Mouse (Mus musculus) forebrain, embryonic 12.5 days (tissue): Measurements from ENCODE around the gene Etv5. TPM values are rescaled to one million over a fixed set of nuclear protein-coding genes. Genes with fewer than 3 reads are reported as not detected.
"Not testable (repeated sequence)": the region's sequence is repeated elsewhere in the genome, so short reads cannot be mapped to it uniquely, and the experiment has no call there.

Experiments used
- ATAC-seq: fragments of 200-750 bp; cut with Nextera tagmentation; 2 replicates; pipeline ENCODE4 v1.8.0; 2017; ENCODE audit warnings: moderate TSS enrichment; ENCODE audit not compliant: low FRiP score
- H3K27ac ChIP-seq: fragments of 300-500 bp; sonication (generic); 2 replicates; pipeline ENCODE4 v1.5.1; 2016; ENCODE audit warnings: mild to moderate bottlenecking
- H3K27me3 ChIP-seq: fragments of 300-500 bp; sonication (generic); 2 replicates; pipeline ENCODE4 v1.6.1; 2016; ENCODE audit warnings: mild to moderate bottlenecking
- H3K36me3 ChIP-seq: fragments of 300-500 bp; sonication (generic); replicated peaks from 2 replicates; pipeline ENCODE4 v1.6.1; 2016; ENCODE audit warnings: mild to moderate bottlenecking
- H3K4me1 ChIP-seq: fragments of 300-500 bp; sonication (generic); 2 replicates; pipeline ENCODE4 v1.6.1; 2016
- H3K4me2 ChIP-seq: fragments of 300-500 bp; sonication (generic); 2 replicates; pipeline ENCODE4 v1.6.1; 2016; ENCODE audit warnings: mild to moderate bottlenecking, moderate library complexity
- H3K4me3 ChIP-seq: fragments of 300-500 bp; sonication (generic); replicated peaks from 2 replicates; pipeline ENCODE4 v1.5.1; 2016; ENCODE audit warnings: mild to moderate bottlenecking
- H3K9ac ChIP-seq: fragments of 300-500 bp; sonication (generic); 2 replicates; pipeline ENCODE4 v1.6.1; 2016; ENCODE audit warnings: mild to moderate bottlenecking
- H3K9me3 ChIP-seq: fragments of 300-500 bp; sonication (generic); 2 replicates; pipeline ENCODE4 v1.6.1; 2016
- WGBS: fragments of 180-500 bp; shearing (Covaris S2); methylation state at CpG from one replicate; pipeline ENCODE4 v1.1.7; 2016; 5-methylcytosine and 5-hydroxymethylcytosine counted together
- polyA plus RNA-seq: library from polyadenylated mRNA; unstranded; fragments of >200 nt; fragmentation: Nextera tagmentation; extraction: Ambion mirVana; gene quantifications from 2 replicates; pipeline ENCODE4 v1.2.1, GENCODE M21; 2016

The Etv5 gene
- polyA plus RNA-seq, 1 experiment from 2014 or later, result 17.9 TPM

DNA sequence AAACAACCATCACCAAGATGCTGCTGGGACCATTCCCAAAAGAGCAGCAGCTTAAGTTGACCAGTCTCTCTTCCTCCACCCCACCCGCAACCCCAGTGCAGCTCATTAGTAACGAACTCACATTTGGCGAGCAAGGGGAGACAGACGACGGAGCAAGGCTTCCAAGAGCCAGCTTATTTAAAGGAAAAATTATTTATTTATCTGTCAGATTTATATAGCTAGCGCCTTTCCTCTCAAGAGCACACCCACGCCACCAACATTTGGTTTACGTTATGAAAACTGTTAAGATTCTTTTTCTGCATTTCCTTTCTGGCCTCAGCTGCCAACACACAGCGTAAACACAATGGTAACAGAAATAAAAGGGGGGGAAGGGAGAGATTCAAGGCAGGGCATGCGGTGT is 34.0 kb downstream of the Etv5 start:
- 84% methylated on average over 10 of the region's 10 CpGs for WGBS

DNA sequence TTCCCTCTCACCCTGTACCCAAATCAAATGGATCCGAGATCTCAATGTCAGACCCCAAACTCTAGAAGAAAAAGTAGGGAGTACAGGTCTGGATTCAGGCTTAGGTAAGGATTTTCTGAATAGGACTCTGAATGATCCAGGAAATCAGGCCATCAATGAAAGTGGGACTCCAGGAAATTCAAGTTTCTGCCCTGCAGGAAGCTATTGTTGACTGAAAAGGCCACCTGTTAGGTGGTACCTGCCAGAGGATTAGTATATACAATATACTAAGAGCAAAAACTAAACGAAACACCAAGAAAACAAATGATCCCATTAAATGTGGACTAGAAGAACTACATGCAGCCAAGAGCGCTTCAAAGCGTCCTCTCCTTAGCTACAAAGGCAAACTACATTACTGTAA is 35.8 kb downstream of the Etv5 start:
- Histone ChIP-seq H3K27ac (no peak overlapping the region), H3K4me3 (no peak overlapping the region), H3K27me3 (no peaks in the 10 kb centered on the region), H3K4me1 (no peaks in the 10 kb centered on the region), H3K4me2 (no peak overlapping the region), H3K9me3 (no peaks in the 10 kb centered on the region), H3K9ac (no peak overlapping the region), H3K36me3 (no peaks in the 10 kb centered on the region)
- ATAC-seq, result no peak
- WGBS, result 90% methylated on average over 4 of the region's 4 CpGs

More for the DNA sequence above, 34.0 kb downstream of the Etv5 start:
- Histone ChIP-seq H3K36me3 (no peaks in the 10 kb centered on the region), H3K27ac (no peak overlapping the region), H3K4me3 (no peak overlapping the region), H3K9me3 (no peaks in the 10 kb centered on the region), H3K9ac (no peak overlapping the region), H3K27me3 (no peaks in the 10 kb centered on the region), H3K4me2 (no peak overlapping the region), H3K4me1 (no peaks in the 10 kb centered on the region)
- ATAC-seq, result no peak

DNA sequence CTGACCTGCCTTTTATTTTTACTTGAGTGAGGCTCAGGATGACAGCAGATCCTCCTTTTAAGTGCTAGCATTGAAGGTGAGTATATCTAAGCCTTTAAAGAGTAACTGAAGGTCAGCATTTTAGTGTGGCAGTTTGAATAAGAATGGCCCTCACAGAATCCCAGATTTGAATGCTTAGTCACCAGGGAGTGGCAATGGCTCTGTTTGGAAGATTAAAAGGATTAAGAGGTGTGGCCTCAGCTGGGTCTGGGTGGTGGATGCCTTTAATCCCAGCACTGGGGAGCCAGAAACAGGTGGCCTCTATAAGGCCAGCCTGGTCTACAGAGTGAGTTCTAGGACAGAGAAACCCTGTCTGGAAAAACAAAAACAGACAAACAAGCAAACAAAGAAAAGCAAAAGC is 36.9 kb downstream of the Etv5 start:
- no peak for ATAC-seq
- no peak overlapping the region for H3K9ac ChIP-seq
- no peaks in the 10 kb centered on the region for H3K36me3 ChIP-seq
- no peaks in the 10 kb centered on the region for H3K4me1 ChIP-seq
- H3K9me3 ChIP-seq, result no peaks in the 10 kb centered on the region
- H3K4me2 ChIP-seq, result no peak overlapping the region
- H3K27ac ChIP-seq, result no peak overlapping the region
- H3K27me3 ChIP-seq, result no peaks in the 10 kb centered on the region
- H3K4me3 ChIP-seq, result no peak overlapping the region

DNA sequence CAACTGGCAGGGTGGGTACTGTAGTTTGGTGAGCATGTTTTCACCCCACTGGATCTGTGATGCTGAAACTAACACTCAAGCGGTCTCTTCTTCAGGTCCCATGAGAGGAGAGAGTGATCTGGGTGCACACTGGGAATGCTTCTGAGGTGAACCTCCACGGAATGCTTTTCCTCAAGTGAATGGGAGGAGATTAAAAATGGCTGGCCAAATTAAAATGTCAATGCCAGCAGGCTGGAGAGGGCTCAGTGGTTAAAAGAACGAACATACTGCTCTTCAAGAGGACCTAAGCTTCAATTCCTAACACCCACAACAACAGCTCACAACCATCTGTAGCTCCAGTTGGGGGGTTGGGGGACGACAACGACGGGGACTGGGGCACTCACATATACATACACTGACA is 39.3 kb downstream of the Etv5 start:
- Histone ChIP-seq H3K27me3 (no peaks in the 10 kb centered on the region), H3K27ac (no peak overlapping the region), H3K9me3 (no peaks in the 10 kb centered on the region), H3K4me1 (no peaks in the 10 kb centered on the region), H3K36me3 (no peaks in the 10 kb centered on the region), H3K4me3 (no peak overlapping the region), H3K4me2 (no peak overlapping the region), H3K9ac (no peak overlapping the region)
- 62% methylated on average over 6 of the region's 6 CpGs for WGBS
- ATAC-seq, result no peak

DNA sequence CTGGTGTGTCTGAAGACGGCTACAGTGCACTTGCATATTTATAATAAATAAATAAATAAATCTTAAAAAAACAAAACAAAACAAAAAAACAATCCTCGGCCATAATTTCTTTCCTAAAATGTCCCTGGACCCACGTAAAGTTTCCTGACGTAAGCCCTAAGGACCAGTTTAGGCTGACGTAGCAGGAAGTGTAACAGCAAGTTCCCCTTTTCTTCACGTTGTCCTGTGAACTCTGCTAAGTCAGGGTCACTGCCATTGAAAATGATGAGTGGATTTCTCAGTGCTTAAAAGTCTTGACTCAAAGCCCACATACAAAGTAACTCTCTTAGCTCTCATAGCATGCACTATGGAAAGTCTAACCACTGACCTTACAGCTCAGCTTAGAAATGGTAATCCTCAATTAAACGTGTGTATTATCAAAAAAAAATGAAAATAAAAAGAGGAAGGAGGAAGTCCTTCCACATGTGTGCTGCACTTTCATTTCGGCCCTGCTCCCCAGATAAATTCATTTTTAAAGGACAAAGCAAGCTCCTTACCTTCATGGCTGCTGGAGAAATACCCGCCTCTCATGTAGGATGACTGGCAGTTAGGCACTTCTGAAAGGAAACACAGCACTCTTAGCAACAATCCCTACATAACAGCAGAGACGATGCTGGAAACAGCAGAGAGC is 40.6 kb downstream of the Etv5 start:
- Histone ChIP-seq H3K4me1 (no peaks in the 10 kb centered on the region), H3K9ac (no peak overlapping the region), H3K4me3 (no peak overlapping the region), H3K27ac (no peak overlapping the region), H3K4me2 (no peak overlapping the region), H3K36me3 (no peaks in the 10 kb centered on the region), H3K27me3 (no peaks in the 10 kb centered on the region), H3K9me3 (no peaks in the 10 kb centered on the region)
- WGBS, result 85% methylated on average over 10 of the region's 10 CpGs
- ATAC-seq, result no peak

DNA sequence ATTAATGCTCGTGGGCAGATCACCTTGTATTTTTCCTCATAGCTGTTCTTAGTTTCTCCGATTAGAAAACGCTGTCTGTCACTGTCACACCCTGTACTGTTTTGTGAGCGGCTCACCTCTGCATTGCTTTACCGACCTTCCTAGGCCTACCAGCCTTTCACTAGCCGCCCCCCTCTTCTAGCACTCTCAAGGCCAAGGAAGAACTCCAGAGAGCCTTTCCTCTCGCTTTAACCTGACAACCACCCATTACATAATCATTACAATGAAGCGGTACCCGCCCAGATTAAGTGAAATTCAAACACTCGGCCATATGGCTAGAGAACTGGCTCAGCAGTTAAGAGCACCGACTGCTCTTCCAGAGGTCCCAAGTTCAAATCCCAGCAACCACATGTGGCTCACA is 41.2 kb downstream of the Etv5 start:
- Histone ChIP-seq H3K36me3 (no peaks in the 10 kb centered on the region), H3K4me1 (no peaks in the 10 kb centered on the region), H3K4me2 (no peak overlapping the region), H3K9me3 (no peaks in the 10 kb centered on the region), H3K27me3 (0 out of 2 replicates have a peak, but pooled peaks cover 4% of the 10 kb centered on the region), H3K9ac (no peak overlapping the region), H3K4me3 (no peak overlapping the region), H3K27ac (no peak overlapping the region)
- no peak for ATAC-seq
- 91% methylated on average over 11 of the region's 11 CpGs for WGBS

DNA sequence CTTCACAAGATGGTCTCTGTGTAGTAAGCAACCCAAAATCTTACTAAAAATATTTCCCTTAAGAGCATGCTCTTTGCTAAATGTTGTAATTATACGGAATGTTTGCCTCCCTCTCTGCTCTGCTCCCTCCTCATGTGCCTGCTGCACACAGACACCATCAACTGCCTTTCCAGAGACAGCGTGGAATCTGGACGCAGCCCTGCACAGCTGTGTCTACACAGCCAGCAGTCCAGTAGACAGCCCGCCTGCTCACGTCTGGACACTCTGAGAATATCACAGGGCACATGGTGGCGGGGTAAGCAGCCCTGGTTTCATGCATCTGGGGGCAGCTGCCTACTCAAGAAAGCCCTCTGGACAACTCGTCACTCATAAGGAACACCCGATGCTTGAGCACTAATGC is 43.1 kb downstream of the Etv5 start:
- Histone ChIP-seq H3K4me3 (no peak overlapping the region), H3K27ac (no peak overlapping the region), H3K27me3 (0 out of 2 replicates have a peak, but pooled peaks cover 4% of the 10 kb centered on the region), H3K9me3 (no peaks in the 10 kb centered on the region), H3K4me2 (no peak overlapping the region), H3K9ac (no peak overlapping the region), H3K36me3 (no peaks in the 10 kb centered on the region), H3K4me1 (no peaks in the 10 kb centered on the region)
- no peak for ATAC-seq
- WGBS, result 85% methylated on average over 8 of the region's 8 CpGs

DNA sequence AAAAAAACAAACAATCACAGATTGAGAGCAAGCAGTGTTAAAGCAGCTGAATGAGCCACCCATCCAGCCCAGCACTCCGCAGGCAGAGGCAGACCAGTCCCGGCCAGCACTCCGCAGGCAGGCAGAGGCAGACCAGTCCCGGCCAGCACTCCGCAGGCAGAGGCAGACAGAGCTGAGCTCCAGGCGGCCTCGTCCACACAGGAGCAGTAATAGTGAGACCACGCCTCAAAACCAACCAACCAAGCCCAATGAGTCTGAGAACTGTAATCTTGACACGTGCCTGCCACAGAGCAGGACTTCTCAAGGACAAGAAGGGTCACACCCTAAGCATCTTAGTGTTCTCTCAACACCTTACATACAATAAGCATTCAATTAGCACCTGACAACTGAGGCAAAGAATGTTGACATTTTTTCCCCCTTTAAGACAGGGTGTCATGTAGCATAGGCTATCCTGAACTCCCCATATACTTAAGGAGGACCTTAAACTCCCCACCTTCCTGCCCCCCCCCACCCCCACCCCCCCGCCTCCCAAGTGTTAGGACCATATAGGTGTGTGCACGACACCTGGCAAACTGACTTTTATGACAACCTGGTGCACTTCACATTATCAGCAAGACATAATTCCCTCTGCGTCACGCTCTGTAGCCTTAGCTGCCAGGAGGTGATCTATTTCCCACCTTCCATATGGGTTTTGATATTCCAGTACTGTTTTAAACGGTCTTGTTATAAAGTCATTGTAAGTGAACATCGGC is 44.2 kb downstream of the Etv5 start:
- Histone ChIP-seq H3K4me2 (no peak overlapping the region), H3K4me3 (no peak overlapping the region), H3K9ac (no peak overlapping the region), H3K4me1 (no peaks in the 10 kb centered on the region), H3K36me3 (no peaks in the 10 kb centered on the region), H3K9me3 (no peaks in the 10 kb centered on the region), H3K27ac (no peak overlapping the region), H3K27me3 (0 out of 2 replicates have a peak, but pooled peaks cover 4% of the 10 kb centered on the region)
- WGBS, result 78% methylated on average over 15 of the region's 15 CpGs
- 0 out of 2 replicates have a peak, but pooled peaks have one; percentile 53 for ATAC-seq

DNA sequence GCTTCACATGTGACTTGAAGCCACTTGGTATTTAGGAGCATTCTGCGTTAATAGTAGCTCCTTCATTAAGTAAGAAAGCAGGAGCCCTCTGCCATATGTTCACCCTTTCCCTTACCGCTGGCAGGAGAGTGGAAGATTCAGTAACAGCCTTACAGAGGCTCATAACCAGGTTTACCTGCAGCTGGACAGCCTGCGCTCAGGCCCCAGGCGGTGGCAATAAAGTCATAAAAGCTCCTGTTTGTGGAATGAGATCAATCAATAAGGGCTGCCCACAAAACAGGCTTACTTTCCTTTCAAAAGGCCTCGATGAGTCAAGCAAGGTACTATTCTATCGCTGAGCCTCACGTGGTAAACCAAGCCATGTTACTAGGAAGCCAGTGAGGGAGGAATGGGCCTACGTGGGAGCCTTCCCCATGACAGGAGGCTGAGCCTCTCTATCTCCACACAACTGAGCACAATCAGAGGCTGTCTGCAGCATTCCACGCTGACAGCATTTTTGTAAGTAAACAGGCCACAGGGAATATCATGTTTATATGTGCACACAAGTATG is 49.1 kb downstream of the Etv5 start:
- no peaks in the 10 kb centered on the region for H3K9me3 ChIP-seq
- H3K4me2 ChIP-seq, result no peak overlapping the region
- H3K27ac ChIP-seq, result no peak overlapping the region
- 0 out of 2 replicates have a peak, but pooled peaks cover 7% of the 10 kb centered on the region for H3K4me1 ChIP-seq
- no peak for ATAC-seq
- no peaks in the 10 kb centered on the region for H3K36me3 ChIP-seq
- WGBS, result 89% methylated on average over 9 of the region's 9 CpGs
- H3K9ac ChIP-seq, result no peak overlapping the region
- no peak overlapping the region for H3K4me3 ChIP-seq
- H3K27me3 ChIP-seq, result 0 out of 2 replicates have a peak, but pooled peaks cover 4% of the 10 kb centered on the region

DNA sequence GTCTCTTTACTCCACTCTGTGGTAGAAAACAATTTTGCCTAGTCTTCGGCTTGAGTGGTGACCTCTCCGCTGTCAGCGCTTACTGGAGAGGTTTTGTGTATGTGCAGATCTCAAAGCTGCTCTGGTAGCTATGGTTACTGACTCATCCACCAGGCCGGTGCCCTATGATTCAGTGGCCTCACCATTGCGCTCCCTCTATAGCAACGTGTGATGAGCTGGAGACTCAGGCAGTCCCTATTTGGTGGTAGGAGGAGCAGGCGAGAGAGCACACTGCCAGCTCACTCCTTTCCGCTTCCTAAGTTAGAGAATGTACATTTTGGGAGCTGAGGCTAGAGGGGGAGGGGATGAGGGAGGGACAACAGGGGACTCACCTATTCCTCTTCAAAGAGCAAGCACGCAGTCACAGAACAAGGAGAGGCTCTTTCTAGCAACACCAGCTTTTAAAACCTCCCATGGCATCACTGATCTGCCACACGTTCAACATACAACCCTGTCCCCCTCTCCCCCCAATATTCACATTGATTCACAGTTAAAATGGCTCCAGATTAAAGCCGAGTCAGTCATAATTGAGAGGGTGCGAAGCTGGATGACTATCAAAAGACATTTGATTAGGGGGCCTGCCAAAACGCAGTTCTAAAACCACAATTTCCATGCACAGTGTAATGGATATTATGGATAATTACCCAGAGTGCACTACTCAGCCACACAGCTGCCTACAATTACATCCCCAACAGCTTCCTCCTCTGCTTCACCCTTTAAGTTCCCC is 50.2 kb downstream of the Etv5 start:
- Histone ChIP-seq H3K9ac (no peak overlapping the region), H3K27ac (peak overlapping the region; percentile 59; the same call in 1 of the 2 replicates), H3K36me3 (no peaks in the 10 kb centered on the region), H3K4me3 (no peak overlapping the region), H3K27me3 (0 out of 2 replicates have a peak, but pooled peaks cover 4% of the 10 kb centered on the region), H3K4me1 (0 out of 2 replicates have a peak, but pooled peaks cover 7% of the 10 kb centered on the region), H3K9me3 (no peaks in the 10 kb centered on the region), H3K4me2 (no peak overlapping the region)
- 65% methylated on average over 13 of the region's 13 CpGs for WGBS
- peak; percentile 64; the same call in 1 of the 2 replicates for ATAC-seq

DNA sequence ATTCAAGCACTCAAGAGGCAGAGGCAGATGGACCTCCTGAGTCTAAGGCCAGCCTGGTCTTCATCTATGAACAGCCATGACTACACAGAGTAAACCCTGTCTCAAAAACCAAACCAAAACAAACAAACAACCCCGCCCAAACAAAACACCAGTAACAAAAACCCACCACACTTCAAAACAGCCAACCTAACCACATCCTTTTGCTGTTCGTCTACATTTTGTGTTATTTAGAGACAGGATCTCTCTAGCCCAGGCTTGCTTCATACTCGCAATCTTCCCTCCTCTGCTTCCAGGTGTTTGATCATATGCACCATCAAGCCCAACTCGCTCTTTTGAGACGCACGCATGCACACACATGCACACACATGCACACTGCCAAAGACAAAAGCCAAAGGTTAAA is 51.8 kb downstream of the Etv5 start:
- Histone ChIP-seq H3K4me1 (0 out of 2 replicates have a peak, but pooled peaks cover 7% of the 10 kb centered on the region), H3K27me3 (no peaks in the 10 kb centered on the region), H3K4me3 (no peak overlapping the region), H3K4me2 (no peak overlapping the region), H3K9ac (no peak overlapping the region), H3K27ac (no peak overlapping the region), H3K36me3 (no peaks in the 10 kb centered on the region), H3K9me3 (no peaks in the 10 kb centered on the region)
- WGBS, result 94% methylated on average over 6 of the region's 6 CpGs
- ATAC-seq, result no peak

DNA sequence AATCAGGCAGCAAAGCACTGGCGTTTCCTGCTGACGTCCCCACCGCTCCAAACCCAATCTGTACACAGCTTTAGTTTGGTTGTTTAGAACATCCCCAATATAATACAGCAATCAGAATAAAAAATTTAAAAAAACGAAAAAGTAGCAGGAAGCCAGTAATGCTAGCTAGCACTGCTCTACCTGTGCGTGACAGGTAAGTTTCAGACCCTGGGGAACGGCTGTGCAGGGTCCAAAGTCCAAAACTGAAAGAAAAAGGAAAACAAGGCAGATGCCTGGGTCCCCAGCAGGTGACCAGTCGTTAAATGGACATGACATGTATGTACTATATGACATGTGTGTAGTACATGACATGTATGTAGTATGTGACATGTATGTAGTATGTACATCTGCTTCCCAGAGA is 57.5 kb downstream of the Etv5 start:
- 83% methylated on average over 6 of the region's 7 CpGs for WGBS
- not testable (repeated sequence) for H3K9me3 ChIP-seq, H3K27ac ChIP-seq, H3K27me3 ChIP-seq, H3K4me2 ChIP-seq, H3K4me1 ChIP-seq, H3K9ac ChIP-seq, ATAC-seq, H3K36me3 ChIP-seq, H3K4me3 ChIP-seq
